Mouse (Mus musculus) right cerebral cortex, adult 2 months (tissue): ENCODE data around the gene Ryr2.
"Not testable (repeated sequence)": the region's sequence is repeated elsewhere in the genome, so short reads cannot be mapped to it uniquely, and the experiment has no call there.

Source experiments
- DNase-seq, 2 experiments: peaks; one replicate each; pipeline ENCODE4 v3.0.0; 2021 to 2022; ENCODE audit warnings: low spot score in 2 of 2

Gene Ryr2

DNA sequence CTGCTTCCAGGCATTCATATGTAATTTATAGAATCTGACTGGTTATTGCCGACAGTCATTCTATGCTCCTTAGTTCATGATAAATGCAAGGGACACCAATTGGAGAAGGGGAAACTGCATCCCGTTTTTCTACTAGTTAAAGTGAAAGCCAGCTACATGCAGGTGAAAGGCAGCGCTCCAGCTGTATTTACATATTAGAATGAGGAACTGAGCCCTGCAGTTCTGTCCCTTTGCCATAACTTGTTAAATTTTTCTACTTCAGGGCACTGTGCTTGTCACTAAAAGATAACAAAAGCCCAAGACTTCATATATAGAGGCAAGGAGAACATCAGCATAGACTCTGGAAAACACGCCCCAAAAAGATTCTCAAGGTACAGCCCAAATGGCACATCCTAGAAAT is 165.0 kb downstream of the Ryr2 start:
- no peak for DNase-seq

DNA sequence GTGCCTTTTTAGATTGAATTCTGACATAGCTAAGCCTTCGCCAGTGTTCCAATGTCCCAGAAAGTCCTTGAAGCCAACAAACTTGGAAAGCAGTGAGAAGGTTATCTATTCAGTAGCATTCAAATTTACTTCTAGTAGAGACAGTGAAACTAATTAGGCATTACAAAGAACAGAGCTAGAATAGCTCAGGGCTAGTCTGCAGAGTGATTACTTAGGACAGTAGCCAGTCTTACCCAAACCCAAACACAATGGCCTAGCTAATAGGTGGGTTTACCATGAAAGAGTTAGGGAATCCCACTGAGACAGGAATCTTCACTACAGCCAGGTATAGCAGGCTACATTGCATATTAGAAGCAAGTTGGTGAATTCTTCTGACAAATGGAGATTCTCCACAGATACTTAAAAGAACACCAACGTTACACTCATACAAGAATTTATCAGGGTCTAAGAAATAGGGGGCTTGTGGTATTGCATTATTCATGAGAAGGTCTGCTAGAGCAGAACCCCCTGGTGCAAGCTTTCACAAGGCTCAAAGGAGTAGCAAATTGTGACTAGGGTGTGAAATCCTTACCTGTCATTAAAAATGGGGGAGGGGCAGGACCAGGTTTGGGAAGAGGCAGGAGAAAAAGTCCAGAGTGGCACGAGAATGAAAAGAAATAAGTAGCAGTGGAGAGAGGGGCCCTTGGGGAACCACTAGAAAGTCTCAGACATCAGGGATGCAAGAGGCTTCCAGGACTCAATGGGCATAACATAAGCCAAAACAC is 172.3 kb downstream of the Ryr2 start:
- DNase-seq = not testable (repeated sequence)

DNA sequence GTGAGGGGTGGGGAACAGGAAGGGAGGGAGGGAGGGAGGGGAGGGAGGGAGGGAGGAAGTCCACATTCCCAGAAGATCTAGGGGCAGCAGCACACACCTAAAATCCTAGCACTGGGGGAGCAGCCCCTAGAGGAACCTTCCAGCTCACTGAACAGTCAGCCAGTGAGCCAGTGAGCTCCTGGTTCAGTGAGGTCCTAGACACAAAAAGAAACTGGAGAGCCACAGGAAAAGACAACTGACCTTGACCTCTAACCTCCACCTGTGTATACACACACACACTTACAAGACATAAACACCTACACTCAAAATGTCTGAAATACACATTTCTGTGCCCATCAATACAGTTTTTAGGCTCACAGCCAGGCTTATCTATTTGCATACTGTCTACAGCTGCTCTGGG is 173.4 kb downstream of the Ryr2 start:
- no peak for DNase-seq

DNA sequence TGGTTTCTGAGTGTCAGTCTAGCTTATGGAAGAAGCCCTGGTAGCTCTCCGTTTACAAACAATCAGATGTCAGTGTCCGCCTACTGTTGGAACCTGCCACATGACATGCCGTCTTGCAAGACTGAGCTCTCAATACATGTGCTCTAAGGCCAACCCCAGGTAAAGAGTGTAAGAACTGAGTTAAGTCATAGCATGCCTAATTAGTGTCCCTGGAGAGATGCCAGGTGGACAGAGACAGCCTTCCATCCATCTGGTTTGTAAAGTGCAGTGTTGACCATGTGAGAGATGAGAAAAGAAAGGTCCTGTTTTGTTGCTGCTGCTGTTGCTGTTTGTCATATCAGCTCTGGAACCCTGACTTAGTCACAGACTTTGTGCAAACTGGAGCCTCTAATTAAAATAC is 178.0 kb downstream of the Ryr2 start:
- DNase-seq = no peak

DNA sequence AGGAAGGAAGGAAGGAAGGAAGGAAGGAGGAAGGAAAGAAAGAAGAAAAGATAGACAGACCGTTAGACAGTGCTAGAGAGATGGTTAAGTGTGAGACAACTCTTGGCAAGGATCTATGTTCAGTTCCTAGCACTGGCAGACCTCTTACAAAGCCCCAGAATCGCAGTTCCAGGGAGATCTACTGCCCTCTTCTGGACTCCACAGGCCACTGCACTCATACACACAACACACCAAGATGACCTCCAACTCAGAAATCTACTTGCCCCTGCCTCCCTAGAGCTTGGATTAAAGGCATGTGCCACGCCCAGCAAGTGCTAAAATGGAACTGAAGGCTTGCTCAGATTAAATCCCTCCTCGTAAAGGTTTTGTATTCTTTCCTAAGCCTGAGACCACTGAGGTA is 179.0 kb downstream of the Ryr2 start:
- no peak for DNase-seq

DNA sequence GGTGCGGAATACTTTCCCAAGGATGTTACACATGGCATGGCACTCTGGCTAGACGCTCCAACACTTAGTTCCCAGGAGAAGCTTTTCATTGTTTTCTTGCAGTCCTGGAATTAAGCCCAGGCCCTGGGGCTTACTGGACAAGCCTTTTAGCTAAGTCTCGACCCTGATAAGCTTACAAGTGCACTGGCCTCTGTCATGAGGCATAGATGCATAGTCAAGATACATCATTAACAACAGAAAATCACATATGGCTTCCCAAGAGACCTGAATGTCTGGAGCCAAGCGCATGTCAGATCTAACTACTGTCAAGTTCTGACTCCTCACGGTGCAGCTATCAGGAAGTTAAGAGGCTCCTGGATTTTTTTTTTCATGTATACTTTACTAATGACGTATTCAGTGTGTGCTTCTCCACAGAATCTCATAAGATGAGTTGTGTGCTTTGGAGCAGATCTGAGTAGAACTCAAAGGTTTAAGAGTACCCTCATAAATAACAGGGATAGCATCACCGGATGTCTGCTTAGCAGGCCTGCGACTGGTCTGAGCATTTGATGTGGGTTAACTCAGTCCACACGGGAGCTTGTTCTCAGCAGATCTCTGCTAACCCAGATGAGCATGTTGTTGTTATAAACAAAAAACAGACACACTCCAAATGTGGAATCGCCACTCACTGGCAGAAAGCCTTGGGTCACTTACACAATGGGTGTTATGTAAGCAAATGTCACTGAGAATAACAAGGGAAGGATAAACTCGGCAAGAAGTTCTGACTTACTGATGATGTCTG is 179.8 kb downstream of the Ryr2 start:
- DNase-seq = no peak

DNA sequence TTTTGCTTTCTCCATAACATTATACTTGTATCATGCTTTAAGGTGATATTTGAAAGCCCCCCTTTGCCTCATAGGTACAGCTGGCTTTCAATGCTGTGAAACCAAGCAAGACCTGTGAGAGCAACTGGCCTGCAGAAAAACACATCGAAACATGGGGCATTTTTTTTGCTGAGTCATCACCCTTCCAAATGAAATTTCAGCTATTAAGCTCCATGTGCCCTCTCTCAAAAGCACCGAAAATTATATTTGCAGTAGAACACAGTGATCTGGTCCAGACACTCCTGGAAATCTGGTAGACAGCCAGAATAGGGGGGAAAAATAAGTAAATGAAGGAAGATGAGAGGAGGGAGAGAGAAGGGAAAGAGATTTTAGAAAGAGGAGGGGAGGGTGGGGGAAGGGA is 180.5 kb downstream of the Ryr2 start:
- DNase-seq = no peak

DNA sequence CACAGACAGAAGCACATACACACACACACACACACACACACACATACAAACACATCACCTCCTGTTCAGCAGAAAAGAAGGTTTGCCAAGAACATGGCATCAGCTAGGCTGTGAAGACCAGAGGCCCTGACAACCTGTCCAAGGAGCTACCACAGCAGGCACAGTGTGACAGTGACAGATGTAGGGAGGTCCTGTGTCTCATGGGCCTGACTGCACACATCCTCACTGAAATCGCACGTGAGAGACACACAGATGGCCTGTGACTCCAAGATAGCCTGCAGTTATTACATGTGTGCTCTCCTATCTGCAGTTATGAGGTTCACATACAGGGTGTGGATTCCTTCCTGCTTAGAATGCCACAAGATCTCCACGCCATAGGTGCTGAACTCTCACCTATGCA is 182.0 kb downstream of the Ryr2 start:
- DNase-seq = no peak

DNA sequence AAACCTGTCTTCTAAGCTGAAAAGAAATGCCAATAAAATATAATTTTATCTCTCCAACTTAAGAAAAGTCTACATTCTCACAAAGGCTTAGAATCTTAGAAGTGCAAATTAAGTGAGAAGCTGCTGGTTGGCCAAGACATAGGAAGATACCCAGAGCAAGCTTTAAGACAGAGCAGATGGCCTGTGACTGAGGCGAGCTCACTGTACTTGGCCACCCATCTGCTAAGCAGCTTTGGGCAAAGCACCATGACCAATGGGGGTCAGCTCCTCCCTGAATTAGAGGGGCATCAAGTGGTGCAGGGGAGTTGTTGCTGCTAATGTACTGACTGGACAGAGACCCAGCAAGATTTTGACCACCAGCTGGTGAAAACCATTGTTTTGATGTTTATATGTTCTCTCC is 186.2 kb downstream of the Ryr2 start:
- no peak for DNase-seq

DNA sequence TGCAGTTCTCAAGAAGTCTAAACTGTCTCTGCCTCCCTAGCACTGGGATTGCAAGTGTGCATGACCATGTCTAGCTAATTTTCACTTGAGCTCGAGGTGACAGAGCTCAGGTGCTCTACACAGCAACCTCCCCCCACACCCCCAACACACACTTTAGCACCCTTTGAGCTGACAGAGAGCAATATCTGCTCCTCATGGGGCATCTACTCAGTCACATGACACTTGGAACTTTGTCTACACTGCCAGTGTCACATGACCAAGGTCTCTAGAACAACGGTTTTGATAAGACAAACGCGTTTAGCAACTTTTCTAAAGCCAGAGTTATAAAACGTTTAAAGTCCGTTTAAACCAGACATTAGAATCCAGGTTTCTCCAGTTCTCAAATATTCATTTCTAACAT is 187.3 kb downstream of the Ryr2 start:
- no peak for DNase-seq

DNA sequence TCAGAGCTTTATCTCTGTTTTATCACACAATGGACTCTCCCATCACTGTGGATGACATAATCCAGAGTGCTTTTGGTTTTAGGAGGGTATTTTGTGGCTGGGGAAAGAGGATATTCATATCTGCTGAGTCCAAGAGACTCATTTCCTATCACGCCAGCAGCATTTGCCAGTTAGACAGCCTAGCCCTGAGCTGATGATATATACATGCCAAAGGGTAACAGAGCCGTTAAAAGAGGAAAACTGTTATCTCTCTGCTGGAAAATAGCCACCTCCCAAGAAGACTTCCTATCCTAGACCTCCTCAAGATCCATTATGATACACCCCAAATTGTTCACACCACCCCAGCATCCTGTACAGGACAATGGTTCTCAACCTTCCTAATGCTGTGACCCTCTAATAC is 191.1 kb downstream of the Ryr2 start:
- DNase-seq = no peak

DNA sequence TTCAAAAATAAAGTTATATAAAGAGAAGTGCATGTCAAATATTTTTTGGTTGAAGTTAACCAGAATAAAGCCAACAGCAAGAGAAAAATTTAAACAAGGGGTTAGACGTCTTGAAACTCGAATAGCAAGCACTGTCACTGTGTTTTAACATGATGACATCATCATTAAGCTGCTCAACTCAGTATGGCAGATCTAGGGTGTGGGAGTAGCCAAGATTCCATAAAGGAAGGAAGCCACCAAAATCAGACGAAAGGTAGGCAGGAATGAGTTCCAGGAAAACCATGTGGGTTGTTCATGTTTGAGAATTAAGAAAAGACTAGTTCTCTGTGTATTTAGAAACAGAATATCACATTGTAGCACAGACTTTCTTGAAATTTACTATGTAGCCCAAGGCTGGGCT is 192.1 kb downstream of the Ryr2 start:
- DNase-seq = no peak

DNA sequence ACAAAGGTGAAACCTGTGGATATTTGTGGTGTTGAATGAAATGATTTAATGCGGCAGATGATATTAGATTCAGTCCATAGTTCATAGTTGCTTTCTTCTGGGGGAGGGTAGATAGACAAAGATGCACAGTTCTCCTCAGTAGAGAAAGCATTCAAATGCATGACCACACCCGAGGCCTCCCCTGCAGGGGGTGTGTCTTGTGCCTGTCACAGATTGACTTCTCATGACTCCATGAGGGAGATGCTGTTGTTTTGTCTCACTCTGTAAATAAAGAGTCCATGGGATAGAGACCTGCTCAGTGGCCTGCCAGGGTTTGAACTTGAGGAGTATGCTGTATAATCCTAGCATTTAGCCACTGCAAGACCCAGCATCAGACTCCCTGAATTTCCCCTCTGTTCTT is 194.5 kb downstream of the Ryr2 start:
- no peak for DNase-seq

DNA sequence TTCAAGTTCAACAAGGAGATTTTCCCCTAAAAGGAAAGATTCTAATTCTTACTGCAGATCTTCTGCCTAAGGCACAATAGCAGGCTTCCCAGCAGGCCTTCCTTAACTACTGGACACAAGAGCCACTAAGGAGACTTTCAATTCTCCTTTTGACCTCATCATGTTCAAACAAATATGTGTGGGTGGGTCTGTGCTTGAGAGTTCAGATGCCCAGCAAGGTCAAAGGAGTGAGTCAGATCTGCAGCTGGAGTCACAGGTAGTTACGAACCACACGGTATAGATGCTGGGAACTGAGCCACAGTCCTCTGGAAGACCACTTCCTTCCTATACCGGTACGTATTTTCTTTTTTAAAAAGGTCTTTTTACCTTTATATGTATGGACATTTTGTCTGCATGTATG is 198.6 kb downstream of the Ryr2 start:
- DNase-seq = no peak

DNA sequence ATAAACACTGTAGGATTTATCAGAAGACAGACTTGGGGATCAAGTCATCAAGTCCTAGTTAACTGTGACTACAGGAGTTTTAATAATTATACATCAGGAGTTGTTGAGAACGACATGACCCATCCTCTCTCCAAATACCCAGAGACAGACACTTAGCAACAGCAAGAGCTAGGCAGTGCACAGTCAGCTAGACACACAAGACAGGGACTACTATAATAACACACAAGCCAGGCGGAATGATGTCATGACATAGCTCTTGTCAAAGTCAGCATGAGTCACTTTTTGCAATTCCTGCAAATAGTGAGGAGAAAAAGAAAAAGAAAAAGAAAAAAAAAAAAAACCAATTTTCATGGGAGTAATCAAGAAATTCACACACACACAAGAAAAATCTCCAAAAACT is 201.6 kb downstream of the Ryr2 start:
- DNase-seq = no peak

DNA sequence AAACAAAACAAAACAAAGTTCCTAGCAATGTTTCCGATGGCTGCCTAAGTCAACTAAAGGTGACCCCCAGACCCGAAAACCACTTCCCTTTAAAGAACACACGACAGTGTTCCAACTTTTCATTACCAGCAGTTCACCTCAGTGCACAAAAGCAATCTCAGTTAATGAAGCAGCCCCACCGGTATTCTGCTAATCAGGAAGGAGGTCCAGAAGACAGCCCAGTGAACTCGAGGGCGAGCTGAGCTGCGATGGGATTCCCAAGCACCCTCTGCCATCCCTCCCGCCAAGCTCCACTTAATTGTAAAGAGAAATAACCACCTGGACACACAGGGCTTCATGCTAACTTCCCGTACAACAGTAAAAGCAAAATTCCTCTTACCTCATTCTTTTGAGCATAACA is 203.5 kb downstream of the Ryr2 start:
- no peak for DNase-seq

DNA sequence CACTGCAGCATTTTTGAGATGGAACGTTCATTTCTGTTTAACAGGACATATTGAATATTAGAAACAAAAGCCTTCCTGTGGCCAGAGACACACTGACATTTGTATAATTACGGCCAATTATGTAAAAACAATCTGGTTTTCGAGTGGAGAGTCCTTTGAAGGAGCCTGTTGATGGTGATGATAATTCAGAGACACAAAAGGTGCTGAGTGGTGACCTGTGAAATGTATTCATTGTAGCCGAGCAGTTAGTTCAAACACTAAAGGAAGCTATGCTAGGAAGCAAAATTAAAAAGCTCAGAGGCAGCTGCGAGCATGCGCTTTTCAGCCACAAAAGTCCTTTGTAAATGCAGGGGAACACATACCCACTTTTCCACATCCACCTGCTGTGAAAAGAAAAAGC is 203.9 kb downstream of the Ryr2 start:
- DNase-seq = no peak

DNA sequence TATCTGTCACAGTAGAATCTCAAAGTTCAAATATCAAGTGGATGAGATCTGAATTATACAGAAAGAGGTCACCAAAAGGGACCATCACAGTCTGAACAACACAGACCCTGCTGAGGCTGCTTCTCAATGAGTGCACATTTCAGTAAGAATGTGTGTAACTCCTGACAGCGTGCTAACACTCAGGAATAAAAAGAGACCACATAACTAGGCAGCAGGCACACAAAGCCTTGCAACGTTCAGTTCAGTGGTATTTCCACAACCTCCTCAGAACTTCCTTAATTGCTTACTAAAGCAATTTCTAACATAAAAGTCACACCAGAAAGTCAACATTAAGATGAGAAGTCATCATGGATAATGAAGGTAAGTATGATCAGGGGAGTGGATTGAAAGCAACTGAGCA is 206.1 kb downstream of the Ryr2 start:
- no peak for DNase-seq

DNA sequence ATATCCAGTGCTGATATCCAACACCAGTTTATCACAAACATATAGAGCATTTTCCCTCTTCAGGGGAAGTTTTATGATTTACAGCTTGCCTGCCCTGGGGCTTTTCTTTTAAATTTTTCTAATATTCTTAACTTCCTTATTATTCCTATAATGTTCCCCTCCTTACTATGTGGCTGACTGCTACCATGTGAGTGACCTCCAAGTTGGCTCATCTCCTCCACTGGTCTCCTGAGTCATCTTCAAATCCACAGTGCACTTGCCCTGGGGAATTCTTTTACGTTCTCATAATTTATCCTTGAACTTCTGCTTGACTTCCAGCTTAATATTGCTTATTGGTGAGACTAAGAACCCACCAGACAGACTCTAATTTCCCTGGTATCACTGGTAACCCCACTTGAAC is 211.1 kb downstream of the Ryr2 start:
- no peak for DNase-seq

DNA sequence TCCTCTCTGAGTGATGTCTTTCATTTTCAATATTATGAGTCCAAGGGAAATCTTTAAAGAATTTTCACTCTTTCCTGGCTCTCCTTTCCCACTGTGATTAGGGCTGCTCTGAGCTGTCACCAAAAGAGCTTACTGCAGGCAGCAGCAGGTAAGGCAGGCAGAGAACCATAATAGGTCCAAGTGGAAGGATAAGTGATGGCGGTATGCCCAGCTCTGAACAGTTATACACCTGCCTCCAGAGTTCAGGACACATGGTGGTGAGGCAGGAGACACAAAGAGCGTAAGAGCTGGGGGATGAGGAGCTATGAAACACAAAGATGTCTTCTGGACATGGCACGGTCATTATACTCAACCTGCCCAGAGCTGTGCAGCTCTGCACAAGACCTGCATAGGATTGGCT is 215.0 kb downstream of the Ryr2 start:
- no peak for DNase-seq

DNA sequence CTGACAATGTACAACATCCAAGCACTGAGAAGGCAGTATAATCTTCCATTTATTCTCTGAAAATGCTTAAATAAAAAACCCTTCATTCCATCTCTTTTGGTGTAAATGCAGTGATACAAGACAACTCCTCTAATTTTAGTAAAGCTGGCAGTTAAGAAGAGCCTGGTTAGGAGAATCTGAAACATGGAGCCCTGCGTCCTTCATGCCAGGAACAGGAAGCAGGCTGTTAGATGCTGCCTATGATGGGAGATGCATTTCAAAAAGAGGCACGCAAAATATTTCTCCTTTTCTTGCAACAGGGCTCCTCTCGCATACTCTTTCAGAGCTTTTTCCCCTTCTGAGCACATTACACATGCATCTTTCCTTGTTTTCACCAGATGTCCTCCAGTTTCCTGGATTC is 215.6 kb downstream of the Ryr2 start:
- peak in 1 of 2 experiments; percentile 19 for DNase-seq

DNA sequence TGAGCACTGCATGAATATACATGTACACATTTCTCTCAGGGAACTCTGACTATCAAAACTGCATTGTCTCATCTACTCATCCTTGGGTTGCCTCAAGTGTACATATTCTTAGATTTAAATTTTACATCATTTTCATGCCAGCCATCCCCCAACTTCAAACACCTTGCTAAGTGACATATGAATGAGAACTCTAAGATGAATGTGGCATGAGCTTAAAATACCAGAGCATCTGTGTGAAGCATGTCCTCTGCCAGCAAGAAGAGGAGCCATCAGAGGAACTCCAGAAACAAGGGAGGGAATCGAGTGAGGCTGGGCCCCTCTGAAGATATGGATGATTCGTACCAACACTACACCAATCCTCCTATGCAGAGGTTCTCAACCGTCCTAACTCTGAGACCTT is 222.6 kb downstream of the Ryr2 start:
- DNase-seq = no peak

DNA sequence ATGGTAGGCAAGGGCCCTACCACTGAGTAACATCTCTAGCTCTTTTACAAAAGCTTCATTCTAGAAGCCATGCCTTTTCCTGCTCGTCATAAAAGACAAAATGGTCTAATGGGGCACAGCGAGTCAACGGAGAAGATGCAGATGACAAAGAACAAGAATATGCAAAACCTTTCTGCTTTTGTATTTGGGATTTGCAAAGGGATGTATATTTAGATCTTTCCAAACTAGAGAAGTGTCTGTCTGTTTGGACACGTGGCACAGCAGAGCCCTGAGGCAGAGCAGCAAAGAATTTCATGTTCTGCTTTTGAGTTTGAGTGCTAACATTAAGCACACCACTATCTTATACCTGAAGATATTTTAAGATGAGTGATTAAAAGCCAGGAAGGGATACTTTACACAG is 224.4 kb downstream of the Ryr2 start:
- DNase-seq = no peak
